Mouse (Mus musculus): ENCODE measurements around the gene Ccdc138. TPM values are rescaled to one million over a fixed set of nuclear protein-coding genes. Genes with fewer than 3 reads are reported as not detected.

Ccdc138 gene
- polyA plus RNA-seq, 1 experiment, result 1.3 TPM

DNA sequence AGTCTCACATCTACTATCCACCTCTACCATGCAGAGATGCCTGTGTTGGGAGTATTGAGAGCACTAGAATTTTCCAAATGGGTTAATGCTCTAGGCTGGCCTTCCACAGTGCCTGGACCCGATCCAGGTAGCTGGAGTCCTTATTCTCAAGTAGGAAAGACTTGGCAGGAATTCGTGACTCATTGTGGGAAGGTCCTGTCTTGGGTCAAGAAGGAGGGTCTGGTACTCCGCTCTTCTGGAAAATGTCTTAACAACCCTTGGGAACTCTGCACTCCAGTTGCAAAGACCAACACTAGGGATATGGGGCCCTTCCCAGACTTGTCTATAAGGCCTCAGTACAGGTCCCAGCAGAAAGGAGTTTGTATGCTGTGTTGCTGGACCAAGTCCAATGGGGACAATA lies 111.1 kb downstream of the Ccdc138 start:
- Histone ChIP-seq H3K27ac (ENCODE audit: insufficient read depth, low read length) (no peak overlapping the region), H3K4me1 (ENCODE audit: control insufficient read depth, insufficient read depth, low read length) (0 out of 2 replicates have a peak, but pooled peaks cover 4% of the 10 kb centered on the region), H3K4me3 (replicated peaks; ENCODE audit: insufficient read depth, low read depth, low read length) (no peak overlapping the region), H3K27me3 (ENCODE audit: control insufficient read depth, insufficient read depth, low read length) (no peaks in the 10 kb centered on the region)
- WGBS, result 73% methylated on average over 3 of the region's 3 CpGs
- no peak for DNase-seq
- TF ChIP-seq CTCF (IDR thresholded peaks at IDR 0.05; ENCODE audit: borderline replicate concordance, insufficient read depth, low read depth, low read length) (no peak), POLR2A (IDR thresholded peaks at IDR 0.05; ENCODE audit: borderline replicate concordance, insufficient read depth, low read length) (no peak)

DNA sequence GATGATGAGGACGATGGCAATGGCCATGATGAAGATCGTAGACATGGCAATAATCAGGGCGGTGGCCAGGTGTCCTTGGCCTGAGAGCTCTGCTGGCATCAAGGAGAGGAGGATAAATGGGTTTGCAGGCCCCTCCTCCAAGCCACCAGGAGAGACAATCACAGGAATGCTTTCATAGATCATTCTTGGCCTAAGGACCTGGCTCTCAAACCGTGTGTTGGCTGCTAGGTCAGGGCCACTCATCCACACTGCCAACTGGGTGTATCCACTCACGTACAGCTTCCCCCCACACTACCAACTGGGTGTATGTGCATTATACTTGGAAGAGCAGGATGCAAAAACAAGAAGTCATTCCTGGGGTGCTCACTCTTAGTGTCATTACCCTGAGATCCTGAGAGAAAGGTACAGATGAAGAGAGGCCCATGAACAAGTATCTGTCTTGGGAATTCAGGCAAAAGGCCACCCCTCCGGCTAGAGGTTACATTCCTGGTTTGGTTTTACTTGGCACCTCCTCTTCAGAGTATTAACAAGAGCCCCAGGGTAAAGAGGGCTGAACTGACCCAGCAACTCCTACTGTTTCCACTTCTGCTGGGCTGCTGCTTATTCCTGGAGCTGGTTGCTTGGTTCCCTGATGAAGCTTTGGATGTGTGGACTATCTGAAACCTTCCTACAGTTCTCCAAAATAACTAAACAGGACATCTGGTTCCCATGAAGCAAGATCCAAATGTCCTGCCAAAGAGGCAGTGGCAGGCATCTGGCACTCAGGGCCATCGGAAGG lies 112.9 kb downstream of the Ccdc138 start:
- WGBS, result 74% methylated on average over 7 of the region's 7 CpGs
- no peak overlapping the region for H3K4me3 ChIP-seq (replicated peaks; ENCODE audit: insufficient read depth, low read depth, low read length)
- H3K4me1 ChIP-seq (ENCODE audit: control insufficient read depth, insufficient read depth, low read length), result no peaks in the 10 kb centered on the region
- no peak for TF ChIP-seq CTCF (IDR thresholded peaks at IDR 0.05; ENCODE audit: borderline replicate concordance, insufficient read depth, low read depth, low read length)
- TF ChIP-seq POLR2A (IDR thresholded peaks at IDR 0.05; ENCODE audit: borderline replicate concordance, insufficient read depth, low read length), result no peak
- H3K27me3 ChIP-seq (ENCODE audit: control insufficient read depth, insufficient read depth, low read length), result no peaks in the 10 kb centered on the region
- DNase-seq, result no peak
- H3K27ac ChIP-seq (ENCODE audit: insufficient read depth, low read length), result no peak overlapping the region

DNA sequence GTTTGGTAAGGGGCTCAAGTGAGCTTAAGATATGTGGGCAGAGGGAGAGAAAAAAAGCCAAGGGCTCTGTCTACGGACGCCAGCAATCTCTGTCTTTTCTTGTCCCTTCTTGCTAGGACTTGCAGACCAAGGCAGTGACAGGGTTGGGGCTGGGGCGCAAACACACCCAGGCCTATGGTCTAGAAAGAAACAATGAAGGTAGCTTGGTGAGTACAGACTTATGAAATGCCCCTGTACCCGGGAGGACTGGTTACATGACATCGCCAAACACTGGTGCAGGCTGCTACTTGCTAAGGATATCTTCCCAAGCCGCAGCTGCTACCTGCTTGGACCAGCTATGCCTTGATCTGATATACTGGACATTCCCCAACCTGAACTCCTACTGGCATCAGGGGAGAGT lies 116.9 kb downstream of the Ccdc138 start:
- Histone ChIP-seq H3K27ac (ENCODE audit: insufficient read depth, low read length) (no peak overlapping the region), H3K4me1 (ENCODE audit: control insufficient read depth, insufficient read depth, low read length) (peaks cover 9% of the 10 kb centered on the region), H3K4me3 (replicated peaks; ENCODE audit: insufficient read depth, low read depth, low read length) (no peak overlapping the region), H3K27me3 (ENCODE audit: control insufficient read depth, insufficient read depth, low read length) (no peaks in the 10 kb centered on the region)
- DNase-seq, result no peak
- no peak for TF ChIP-seq POLR2A (IDR thresholded peaks at IDR 0.05; ENCODE audit: borderline replicate concordance, insufficient read depth, low read length)
- TF ChIP-seq CTCF (IDR thresholded peaks at IDR 0.05; ENCODE audit: borderline replicate concordance, insufficient read depth, low read depth, low read length), result no peak
- WGBS, result 92% methylated on average over 6 of the region's 6 CpGs

DNA sequence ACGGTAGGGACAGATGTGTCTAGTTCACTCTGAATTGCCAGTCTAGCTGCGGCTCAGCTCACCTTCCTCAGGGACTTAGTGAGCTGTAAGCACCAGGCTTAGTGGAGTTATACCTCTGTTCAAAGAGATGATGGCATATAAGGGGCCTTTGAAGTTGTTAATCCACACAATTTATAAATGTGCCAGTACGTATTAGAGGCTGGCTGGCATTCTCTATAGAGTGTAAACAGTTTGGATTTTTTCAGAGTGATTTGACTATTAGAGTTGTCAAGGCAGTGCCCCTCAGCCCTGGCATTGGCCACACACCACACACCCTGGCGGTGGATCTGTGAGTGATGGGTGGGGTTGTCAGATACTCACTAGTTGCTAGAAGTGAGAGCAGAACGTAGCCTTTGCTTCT lies 118.8 kb downstream of the Ccdc138 start:
- no peaks in the 10 kb centered on the region for H3K27me3 ChIP-seq (ENCODE audit: control insufficient read depth, insufficient read depth, low read length)
- no peak overlapping the region for H3K4me3 ChIP-seq (replicated peaks; ENCODE audit: insufficient read depth, low read depth, low read length)
- H3K4me1 ChIP-seq (ENCODE audit: control insufficient read depth, insufficient read depth, low read length), result peaks cover 9% of the 10 kb centered on the region
- 98% methylated on average over 5 of the region's 5 CpGs for WGBS
- TF ChIP-seq CTCF (IDR thresholded peaks at IDR 0.05; ENCODE audit: borderline replicate concordance, insufficient read depth, low read depth, low read length) (no peak), POLR2A (IDR thresholded peaks at IDR 0.05; ENCODE audit: borderline replicate concordance, insufficient read depth, low read length) (no peak)
- DNase-seq, result no peak
- no peak overlapping the region for H3K27ac ChIP-seq (ENCODE audit: insufficient read depth, low read length)

DNA sequence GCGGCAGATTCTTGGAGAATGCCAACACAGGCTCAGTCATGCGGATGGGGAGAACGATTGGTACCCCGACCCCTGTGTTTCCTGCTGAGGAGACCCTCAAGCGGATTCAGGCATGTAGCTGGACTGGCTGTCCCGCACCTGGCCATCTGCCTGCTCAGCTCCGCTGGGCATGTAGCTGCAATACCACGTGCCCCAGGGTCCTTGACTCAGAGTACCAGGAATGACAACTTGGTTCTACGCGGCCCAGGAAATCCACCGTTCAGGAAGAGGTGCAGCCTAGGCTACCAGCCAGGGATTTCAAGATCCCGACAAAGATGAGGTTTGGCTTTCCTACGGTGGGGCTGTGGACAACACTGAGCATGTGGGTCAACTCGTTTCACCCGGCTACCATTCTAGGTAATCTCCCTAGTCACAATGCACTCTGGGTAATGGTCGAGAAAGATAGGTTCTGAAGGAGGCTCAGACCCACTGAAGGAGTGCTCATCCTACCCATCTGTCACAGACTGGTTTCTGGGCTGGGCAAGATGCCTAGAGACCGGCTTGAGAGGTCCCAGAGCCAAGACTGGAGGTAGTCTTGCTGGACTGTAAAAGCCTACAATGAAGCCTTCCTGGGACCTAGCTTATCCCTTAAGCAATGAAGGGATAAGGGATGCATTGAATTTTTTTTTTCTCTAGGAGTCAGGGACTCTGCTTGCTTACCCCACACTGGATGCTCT lies 120.9 kb downstream of the Ccdc138 start:
- no peak for TF ChIP-seq POLR2A (IDR thresholded peaks at IDR 0.05; ENCODE audit: borderline replicate concordance, insufficient read depth, low read length)
- TF ChIP-seq CTCF (IDR thresholded peaks at IDR 0.05; ENCODE audit: borderline replicate concordance, insufficient read depth, low read depth, low read length), result no peak
- peak; percentile 85 to 90 for DNase-seq
- 16% methylated on average over 17 of the region's 17 CpGs for WGBS
- no peaks in the 10 kb centered on the region for H3K27me3 ChIP-seq (ENCODE audit: control insufficient read depth, insufficient read depth, low read length)
- no peak overlapping the region for H3K4me3 ChIP-seq (replicated peaks; ENCODE audit: insufficient read depth, low read depth, low read length)
- peaks cover 9% of the 10 kb centered on the region for H3K4me1 ChIP-seq (ENCODE audit: control insufficient read depth, insufficient read depth, low read length)
- H3K27ac ChIP-seq (ENCODE audit: insufficient read depth, low read length), result no peak overlapping the region

DNA sequence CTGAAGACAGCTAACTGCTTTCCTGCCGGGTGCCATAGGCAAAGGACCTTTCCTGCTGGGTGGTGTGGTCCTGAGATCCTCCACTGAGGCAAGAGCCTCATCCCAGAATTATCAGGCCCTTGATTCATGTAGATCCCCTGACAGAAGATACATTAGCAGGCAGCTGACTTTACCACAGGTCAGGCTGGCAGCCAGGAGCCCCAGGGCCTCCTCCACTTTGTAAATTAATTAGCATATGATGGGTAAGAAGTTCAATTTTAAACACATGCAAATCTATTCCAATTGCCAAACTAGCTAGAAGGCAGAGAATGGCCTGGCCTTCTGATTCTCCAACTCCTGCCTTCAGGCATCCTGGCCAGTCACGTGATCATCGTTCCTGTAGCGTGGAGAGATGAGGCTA lies 121.5 kb downstream of the Ccdc138 start:
- no peaks in the 10 kb centered on the region for H3K27me3 ChIP-seq (ENCODE audit: control insufficient read depth, insufficient read depth, low read length)
- peak; percentile 34 to 37 for DNase-seq
- 74% methylated on average over 4 of the region's 4 CpGs for WGBS
- H3K27ac ChIP-seq (ENCODE audit: insufficient read depth, low read length), result no peak overlapping the region
- H3K4me1 ChIP-seq (ENCODE audit: control insufficient read depth, insufficient read depth, low read length), result peaks cover 9% of the 10 kb centered on the region
- no peak overlapping the region for H3K4me3 ChIP-seq (replicated peaks; ENCODE audit: insufficient read depth, low read depth, low read length)
- TF ChIP-seq CTCF (IDR thresholded peaks at IDR 0.05; ENCODE audit: borderline replicate concordance, insufficient read depth, low read depth, low read length), result no peak

DNA sequence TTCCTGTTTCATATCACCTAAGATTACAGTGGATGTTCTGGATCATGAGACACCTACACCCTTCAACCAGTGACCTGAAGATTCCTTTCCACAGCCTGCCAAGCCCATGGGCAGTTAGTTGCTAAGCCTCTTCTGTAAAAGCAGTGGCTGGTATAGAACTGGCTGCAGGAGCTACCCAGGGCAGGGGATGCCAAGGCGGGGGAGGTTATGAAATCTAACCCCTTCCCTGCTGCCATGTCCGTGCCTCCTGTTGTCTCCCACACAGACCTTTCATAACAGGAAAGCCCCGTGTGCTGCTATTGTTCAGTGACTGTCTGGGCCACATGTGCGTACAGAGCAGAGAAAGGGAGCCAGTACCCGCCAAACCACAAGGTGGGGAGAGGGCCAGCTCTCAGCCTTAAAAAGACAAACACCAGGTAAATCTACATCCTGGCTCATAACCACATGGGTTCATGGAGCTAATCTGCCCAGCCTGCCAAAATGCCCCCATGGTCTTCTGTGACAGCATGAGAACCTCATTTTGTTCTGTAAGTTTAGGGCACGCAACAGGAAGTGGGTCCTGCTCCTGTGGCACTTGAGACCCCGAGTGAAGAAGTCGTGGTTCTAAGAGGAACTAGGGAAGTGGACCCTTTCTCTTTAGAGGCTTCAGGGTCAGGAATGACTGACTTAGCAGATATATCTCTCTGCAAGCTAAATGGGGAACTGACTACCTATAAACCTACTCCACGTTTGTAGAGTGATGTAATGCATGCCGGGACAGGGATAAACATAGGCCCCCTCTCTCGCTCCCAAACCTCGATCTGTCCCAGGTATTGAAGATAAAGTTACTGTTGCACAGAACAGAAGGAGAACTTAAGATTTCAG lies 127.3 kb downstream of the Ccdc138 start:
- WGBS, result 84% methylated on average over 12 of the region's 12 CpGs
- TF ChIP-seq CTCF (IDR thresholded peaks at IDR 0.05; ENCODE audit: borderline replicate concordance, insufficient read depth, low read depth, low read length) (no peak), POLR2A (IDR thresholded peaks at IDR 0.05; ENCODE audit: borderline replicate concordance, insufficient read depth, low read length) (no peak)
- no peak overlapping the region for H3K27ac ChIP-seq (ENCODE audit: insufficient read depth, low read length)
- no peak overlapping the region for H3K4me3 ChIP-seq (replicated peaks; ENCODE audit: insufficient read depth, low read depth, low read length)
- DNase-seq, result no peak
- no peaks in the 10 kb centered on the region for H3K27me3 ChIP-seq (ENCODE audit: control insufficient read depth, insufficient read depth, low read length)
- no peaks in the 10 kb centered on the region for H3K4me1 ChIP-seq (ENCODE audit: control insufficient read depth, insufficient read depth, low read length)

Other genes starting within 250 kb of the Ccdc138 start
- 59.9 and 63.8 TPM in 2 replicates for gene Gcc2, start 242.5 kb upstream of the Ccdc138 start, polyA plus RNA-seq (2012; rRNA removed)
- 16.5 and 17.4 TPM in 2 replicates for gene Lims1, start 174.5 kb upstream of the Ccdc138 start, polyA plus RNA-seq (2012; rRNA removed)
- 17.3 and 17.8 TPM in 2 replicates for gene Ranbp2, start 51.0 kb upstream of the Ccdc138 start, polyA plus RNA-seq (2012; rRNA removed)
- gene Edar, start 177.7 kb downstream of the Ccdc138 start, polyA plus RNA-seq (2012; rRNA removed), result 0.08 and 0.13 TPM in 2 replicates
- gene Gm17542, start 220.3 kb downstream of the Ccdc138 start, polyA plus RNA-seq (2012; rRNA removed), result not detected in 2 replicates

All from cerebellum, adult 2 months (tissue).